Mouse (Mus musculus): ENCODE measurements around the gene Jph2. TPM values are rescaled to one million over a fixed set of nuclear protein-coding genes. Genes with fewer than 3 reads are reported as not detected.
A peak's percentile ranks its signal among the peaks of the same experiment; 100 is the strongest.

Jph2 gene
- polyA plus RNA-seq, 1 experiment = not detected

- no peaks in the 10 kb centered on the region for H3K4me1 ChIP-seq (ENCODE audit: control insufficient read depth, insufficient read depth, low read length)
- no peak overlapping the region for H3K27ac ChIP-seq (ENCODE audit: insufficient read depth, low read depth, low read length)
- no peak overlapping the region for H3K4me3 ChIP-seq (ENCODE audit: insufficient read depth, low read length)
- TF ChIP-seq POLR2A (IDR thresholded peaks at IDR 0.05; ENCODE audit: borderline replicate concordance, low read depth, low read length) (no peak), CTCF (IDR thresholded peaks at IDR 0.05; ENCODE audit: low read depth, low read length) (peak; percentile 32; the same call in 1 of the 2 replicates)
Measured at GRCm38 (mm10) chr2:163350443-163350842, 47.4 kb downstream of the Jph2 start.

- H3K4me3 ChIP-seq (ENCODE audit: insufficient read depth, low read length) = no peak overlapping the region
- H3K4me1 ChIP-seq (ENCODE audit: control insufficient read depth, insufficient read depth, low read length) = no peaks in the 10 kb centered on the region
- TF ChIP-seq POLR2A (IDR thresholded peaks at IDR 0.05; ENCODE audit: borderline replicate concordance, low read depth, low read length) = no peak
- TF ChIP-seq CTCF (IDR thresholded peaks at IDR 0.05; ENCODE audit: low read depth, low read length) = no peak
- H3K27ac ChIP-seq (ENCODE audit: insufficient read depth, low read depth, low read length) = no peak overlapping the region
Measured at GRCm38 (mm10) chr2:163349411-163349810, 48.4 kb downstream of the Jph2 start.

GRCm38 (mm10) chr2:163348677-163349076 is 49.1 kb downstream of the Jph2 start:
- TF ChIP-seq POLR2A (IDR thresholded peaks at IDR 0.05; ENCODE audit: borderline replicate concordance, low read depth, low read length) = no peak
- no peak for TF ChIP-seq CTCF (IDR thresholded peaks at IDR 0.05; ENCODE audit: low read depth, low read length)
- Histone ChIP-seq H3K27ac (ENCODE audit: insufficient read depth, low read depth, low read length) (no peak overlapping the region), H3K4me1 (ENCODE audit: control insufficient read depth, insufficient read depth, low read length) (no peaks in the 10 kb centered on the region), H3K4me3 (ENCODE audit: insufficient read depth, low read length) (no peak overlapping the region)

- no peak overlapping the region for H3K27ac ChIP-seq (ENCODE audit: insufficient read depth, low read depth, low read length)
- H3K4me1 ChIP-seq (ENCODE audit: control insufficient read depth, insufficient read depth, low read length) = no peaks in the 10 kb centered on the region
- no peak overlapping the region for H3K4me3 ChIP-seq (ENCODE audit: insufficient read depth, low read length)
- TF ChIP-seq POLR2A (IDR thresholded peaks at IDR 0.05; ENCODE audit: borderline replicate concordance, low read depth, low read length) (no peak), CTCF (IDR thresholded peaks at IDR 0.05; ENCODE audit: low read depth, low read length) (no peak)
Measured at GRCm38 (mm10) chr2:163347517-163348184, 50.1 kb downstream of the Jph2 start.

- Histone ChIP-seq H3K27ac (ENCODE audit: insufficient read depth, low read depth, low read length) (no peak overlapping the region), H3K4me1 (ENCODE audit: control insufficient read depth, insufficient read depth, low read length) (no peaks in the 10 kb centered on the region), H3K4me3 (ENCODE audit: insufficient read depth, low read length) (no peak overlapping the region)
- TF ChIP-seq POLR2A (IDR thresholded peaks at IDR 0.05; ENCODE audit: borderline replicate concordance, low read depth, low read length) (no peak), CTCF (IDR thresholded peaks at IDR 0.05; ENCODE audit: low read depth, low read length) (no peak)
Measured at GRCm38 (mm10) chr2:163346497-163346896, 51.3 kb downstream of the Jph2 start.

- H3K4me1 ChIP-seq (ENCODE audit: control insufficient read depth, insufficient read depth, low read length) = no peaks in the 10 kb centered on the region
Measured at GRCm38 (mm10) chr2:163344976-163345660, 52.7 kb downstream of the Jph2 start.

GRCm38 (mm10) chr2:163343671-163344070 is 54.1 kb downstream of the Jph2 start:
- Histone ChIP-seq H3K4me1 (ENCODE audit: control insufficient read depth, insufficient read depth, low read length) (no peaks in the 10 kb centered on the region), H3K4me3 (ENCODE audit: insufficient read depth, low read length) (no peak overlapping the region), H3K27ac (ENCODE audit: insufficient read depth, low read depth, low read length) (no peak overlapping the region)
- TF ChIP-seq POLR2A (IDR thresholded peaks at IDR 0.05; ENCODE audit: borderline replicate concordance, low read depth, low read length) (no peak), CTCF (IDR thresholded peaks at IDR 0.05; ENCODE audit: low read depth, low read length) (peak; percentile 26; the same call in 1 of the 2 replicates)

More at GRCm38 (mm10) chr2:163344976-163345660, 52.7 kb downstream of the Jph2 start:
- H3K4me3 ChIP-seq (ENCODE audit: insufficient read depth, low read length) = no peak overlapping the region
- no peak overlapping the region for H3K27ac ChIP-seq (ENCODE audit: insufficient read depth, low read depth, low read length)
- no peak for TF ChIP-seq POLR2A (IDR thresholded peaks at IDR 0.05; ENCODE audit: borderline replicate concordance, low read depth, low read length)
- no peak for TF ChIP-seq CTCF (IDR thresholded peaks at IDR 0.05; ENCODE audit: low read depth, low read length)

GRCm38 (mm10) chr2:163340263-163340662 is 57.5 kb downstream of the Jph2 start:
- H3K27ac ChIP-seq (ENCODE audit: insufficient read depth, low read depth, low read length) = no peak overlapping the region
- no peak overlapping the region for H3K4me3 ChIP-seq (ENCODE audit: insufficient read depth, low read length)
- TF ChIP-seq CTCF (IDR thresholded peaks at IDR 0.05; ENCODE audit: low read depth, low read length) (peak; percentile 84), POLR2A (IDR thresholded peaks at IDR 0.05; ENCODE audit: borderline replicate concordance, low read depth, low read length) (no peak)
- H3K4me1 ChIP-seq (ENCODE audit: control insufficient read depth, insufficient read depth, low read length) = no peaks in the 10 kb centered on the region

GRCm38 (mm10) chr2:163332368-163333055 is 65.3 kb downstream of the Jph2 start:
- Histone ChIP-seq H3K4me1 (ENCODE audit: control insufficient read depth, insufficient read depth, low read length) (peaks cover 6% of the 10 kb centered on the region), H3K4me3 (ENCODE audit: insufficient read depth, low read length) (no peak overlapping the region), H3K27ac (ENCODE audit: insufficient read depth, low read depth, low read length) (no peak overlapping the region)
- TF ChIP-seq CTCF (IDR thresholded peaks at IDR 0.05; ENCODE audit: low read depth, low read length) = no peak

- H3K4me3 ChIP-seq (ENCODE audit: insufficient read depth, low read length) = no peak overlapping the region
- H3K4me1 ChIP-seq (ENCODE audit: control insufficient read depth, insufficient read depth, low read length) = peaks cover 6% of the 10 kb centered on the region
- no peak overlapping the region for H3K27ac ChIP-seq (ENCODE audit: insufficient read depth, low read depth, low read length)
- no peak for TF ChIP-seq CTCF (IDR thresholded peaks at IDR 0.05; ENCODE audit: low read depth, low read length)
- no peak for TF ChIP-seq POLR2A (IDR thresholded peaks at IDR 0.05; ENCODE audit: borderline replicate concordance, low read depth, low read length)
Measured at GRCm38 (mm10) chr2:163331423-163331822, 66.4 kb downstream of the Jph2 start.
